Mouse (Mus musculus) C2C12 (cell line): ENCODE data around the gene Trex2.

Experiments
- CEBPB ChIP-seq: IDR thresholded peaks from one replicate; pipeline ENCODE4 v1.6.1; 2011; ENCODE audit warnings: low read depth, mild to moderate bottlenecking, control low read depth, moderate library complexity
- CTCF ChIP-seq: IDR thresholded peaks from one replicate; pipeline ENCODE4 v1.5.1; 2011; ENCODE audit not compliant: control insufficient read depth, insufficient read depth, insufficient read length

DNA sequence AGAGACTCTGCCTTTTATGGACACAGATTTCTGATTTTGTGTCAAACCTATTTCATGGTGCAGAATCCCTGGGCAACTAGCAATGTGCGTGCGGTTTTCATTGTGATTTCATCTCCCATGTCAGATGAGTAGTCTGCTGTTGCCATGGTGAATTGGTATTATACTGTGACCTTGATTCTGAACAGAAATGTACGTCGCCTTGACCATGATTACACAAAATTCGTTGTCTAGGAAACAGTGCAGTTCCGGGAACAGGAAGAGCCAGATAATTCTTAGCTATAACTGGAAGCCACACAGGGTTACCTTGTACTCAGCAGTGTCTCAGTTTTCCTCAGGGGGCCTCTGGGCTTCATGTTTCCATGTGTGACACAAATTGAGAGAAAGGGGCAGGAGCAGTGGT, 50.7 kb downstream of the Trex2 start:
- TF ChIP-seq CTCF: no peak
- no peak for TF ChIP-seq CEBPB
